Mouse (Mus musculus) megakaryocyte, adult 5-6 weeks (primary cell): ENCODE results near the gene Erc1. TPM values are rescaled to one million over a fixed set of nuclear protein-coding genes. Genes with fewer than 3 reads are reported as not detected.
A peak's percentile ranks its signal among the peaks of the same experiment; 100 is the strongest.

Source experiments
- ATAC-seq: 2 replicates; pipeline ENCODE4 v1.8.0; 2016; ENCODE audit warnings: mild to moderate bottlenecking, inconsistent platforms; ENCODE audit not compliant: poor library complexity, severe bottlenecking
- total RNA-seq, 2 experiments: library from RNA; stranded (forward) in 1 of 2; stranded (reverse) in 1 of 2; fragments of 153-499, 151-499 nt in 1 of 2; fragments of 221-1000, 200-1000 nt in 1 of 2; gene quantifications; 2 replicates each; pipeline versions ENCODE4 v1.2.3 to v1.2.4; 2015 to 2017

Gene Erc1
- total RNA-seq (2015) (1.0 and 1.3 TPM in 2 replicates), total RNA-seq (2017) (2.1 and 5.2 TPM in 2 replicates)

DNA sequence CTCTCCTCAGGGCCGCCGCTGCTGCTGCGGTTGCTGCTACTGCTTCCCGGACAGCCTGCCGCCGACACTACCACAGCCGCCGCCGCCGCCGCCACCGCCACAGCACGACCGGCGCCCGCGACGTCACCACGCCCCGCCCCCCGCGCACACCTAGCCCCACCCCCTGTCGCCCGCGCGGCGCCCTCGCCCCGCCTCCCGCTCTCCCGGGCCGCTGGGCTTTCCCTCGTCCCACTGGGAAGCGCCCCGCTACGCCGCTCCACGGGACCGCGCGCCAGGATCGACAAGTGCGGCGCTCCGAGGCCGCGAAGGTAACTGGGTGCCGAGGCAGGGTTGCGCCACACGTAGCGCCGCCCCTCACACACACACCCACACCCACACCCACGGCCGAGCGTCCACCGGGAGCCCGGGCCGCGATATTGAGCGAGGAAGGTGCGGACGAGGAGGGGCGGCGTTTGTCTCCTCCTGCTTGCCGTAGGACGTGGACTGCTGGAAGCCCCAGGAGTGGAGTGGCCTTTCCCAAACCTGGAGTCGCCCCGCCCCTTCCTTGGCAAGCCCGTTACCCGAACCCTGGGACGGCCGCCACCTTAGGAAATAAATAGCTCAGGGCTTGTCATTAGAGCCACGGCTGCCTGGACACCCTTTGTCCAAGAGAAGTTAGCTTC lies at the start of gene Erc1:
Gene Erc1, minus strand, starts transcription at position 134 of the 662 bp plus-strand sequence.
- peak; percentile 95 for ATAC-seq

DNA sequence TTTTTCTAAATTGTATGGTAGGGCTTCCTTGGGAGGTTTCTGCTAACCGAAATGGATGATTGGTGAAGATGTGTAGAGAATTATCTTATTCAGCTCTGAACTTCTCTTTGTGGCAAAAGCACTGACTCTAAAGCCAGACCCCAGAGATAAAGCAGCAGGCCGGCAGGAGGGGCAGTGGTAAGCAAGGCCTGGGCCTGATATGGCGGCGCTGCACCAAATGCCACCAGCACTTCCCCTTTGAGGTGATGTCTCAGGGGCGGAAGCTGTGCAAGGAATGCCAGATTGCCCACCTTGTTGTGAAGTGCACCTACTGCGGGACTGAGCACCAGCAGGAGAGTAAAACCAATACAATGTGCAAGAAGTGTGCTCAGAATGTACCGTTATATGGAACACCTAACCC lies 44.7 kb upstream of the Erc1 start:
- peak; percentile 72 for ATAC-seq

GRCm38 (mm10) chr6:119883151-119883550 lies 35.2 kb upstream of the Erc1 start:
- ATAC-seq: 0 out of 2 replicates have a peak, but pooled peaks have one; percentile 47

DNA sequence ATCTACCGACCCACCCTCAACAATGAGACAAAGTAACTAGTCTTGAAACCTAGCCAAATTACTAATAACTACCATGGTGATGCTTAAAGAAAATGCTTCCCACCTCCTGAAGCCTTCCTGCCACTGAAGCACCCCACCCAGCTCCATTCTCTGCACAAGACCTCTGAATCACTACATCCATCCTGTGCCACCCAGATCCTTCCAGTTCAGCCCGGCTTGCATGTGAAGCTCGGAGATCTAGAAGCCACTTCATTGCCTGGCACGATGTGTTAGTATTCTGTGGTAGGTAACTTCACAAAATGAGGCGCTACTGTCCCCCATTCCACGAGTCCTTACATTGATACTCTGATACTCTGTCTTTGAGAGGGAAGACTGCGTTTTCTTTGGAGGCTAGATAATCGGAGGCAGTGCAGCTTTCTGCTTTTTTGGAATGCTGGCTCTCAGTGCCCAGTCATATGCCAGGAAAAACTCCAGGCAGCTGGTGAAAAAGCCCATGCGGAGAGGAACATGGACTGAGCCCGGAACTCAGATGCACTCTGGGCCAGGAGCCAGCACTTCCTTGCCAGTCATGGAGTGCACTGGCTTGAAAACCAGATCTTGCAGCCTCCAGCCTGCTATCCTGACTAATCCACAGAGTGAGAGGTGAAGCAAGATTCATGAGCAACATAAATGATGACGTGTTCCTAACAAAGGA lies 16.5 kb upstream of the Erc1 start:
- ATAC-seq: no peak

DNA sequence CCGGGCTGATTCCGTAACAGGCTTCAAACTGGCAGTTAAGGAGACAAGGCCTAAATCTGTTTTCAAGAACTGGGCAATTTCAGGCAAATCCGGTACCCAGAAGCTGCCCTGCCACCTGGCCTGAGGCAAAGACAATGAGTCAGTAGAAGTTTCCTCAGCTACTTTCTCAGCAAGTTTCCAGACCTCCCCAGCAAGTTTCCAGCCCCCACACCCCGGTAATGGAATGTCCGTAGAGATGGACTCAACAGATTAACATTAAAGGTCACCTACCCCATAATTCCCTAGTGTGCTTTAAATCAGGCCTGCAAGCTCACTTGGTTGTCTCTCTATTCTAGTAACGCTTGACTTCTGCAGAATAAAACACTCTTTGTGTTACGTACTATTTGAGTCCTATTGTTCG lies 13.6 kb upstream of the Erc1 start:
- ATAC-seq: no peak

DNA sequence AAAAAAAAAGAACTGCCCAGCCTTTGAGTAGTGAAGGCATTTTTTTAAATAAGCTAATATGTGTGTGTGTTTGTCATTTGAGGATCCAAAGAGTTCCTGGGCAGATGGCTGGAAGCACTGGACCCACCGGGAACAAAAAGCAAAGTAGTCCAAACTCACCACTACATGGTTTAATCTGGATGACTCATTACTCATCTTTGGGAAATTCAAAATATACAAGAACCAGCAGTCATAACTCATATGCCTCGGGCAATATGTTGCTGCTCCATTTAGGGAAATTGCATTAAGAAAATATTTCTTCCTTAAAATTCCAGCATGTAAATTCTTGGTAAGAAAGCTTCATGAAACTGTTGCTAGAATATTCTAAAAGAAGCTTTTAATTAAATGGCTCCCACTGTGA lies 12.3 kb upstream of the Erc1 start:
- no peak for ATAC-seq

DNA sequence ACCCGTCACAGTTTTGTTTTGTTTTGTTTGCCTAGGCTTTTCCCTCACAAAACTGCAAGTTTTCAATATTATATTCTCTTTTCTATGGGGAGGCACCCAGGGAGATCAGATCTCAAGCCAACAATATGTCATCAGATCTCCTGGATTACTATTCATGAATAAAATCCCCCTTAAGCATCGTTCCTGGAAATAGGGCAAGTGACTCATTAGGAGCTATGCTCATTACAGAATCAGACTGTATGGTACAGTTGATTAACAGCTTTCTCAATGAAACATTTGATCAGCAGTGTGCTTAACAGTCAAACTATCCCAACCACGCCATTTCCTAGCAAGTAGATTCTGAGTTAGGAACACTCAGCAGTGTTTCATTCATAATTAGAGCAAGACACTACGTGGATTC lies 7.5 kb upstream of the Erc1 start:
- ATAC-seq: no peak

GRCm38 (mm10) chr6:119854156-119854555 lies 6.2 kb upstream of the Erc1 start:
- no peak for ATAC-seq

GRCm38 (mm10) chr6:119849858-119850257 lies 1.9 kb upstream of the Erc1 start:
- no peak for ATAC-seq

DNA sequence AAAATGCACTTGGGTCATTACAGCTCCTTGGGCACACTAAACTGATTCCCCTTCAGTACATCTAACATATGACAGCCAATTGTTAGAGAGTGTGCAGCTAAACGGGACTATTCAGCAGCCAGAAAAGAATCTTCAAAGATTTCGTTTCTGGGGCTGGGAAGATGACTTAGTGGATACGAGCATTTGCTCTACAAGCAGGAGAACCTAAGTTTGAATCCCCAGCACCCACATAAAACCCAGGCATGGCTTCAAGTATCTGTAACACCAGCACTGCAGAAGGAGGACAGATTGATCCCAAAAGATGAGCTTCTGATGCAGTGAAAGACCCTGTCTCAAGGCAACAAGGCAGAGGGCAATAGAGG lies 1.4 kb upstream of the Erc1 start:
- ATAC-seq: no peak

DNA sequence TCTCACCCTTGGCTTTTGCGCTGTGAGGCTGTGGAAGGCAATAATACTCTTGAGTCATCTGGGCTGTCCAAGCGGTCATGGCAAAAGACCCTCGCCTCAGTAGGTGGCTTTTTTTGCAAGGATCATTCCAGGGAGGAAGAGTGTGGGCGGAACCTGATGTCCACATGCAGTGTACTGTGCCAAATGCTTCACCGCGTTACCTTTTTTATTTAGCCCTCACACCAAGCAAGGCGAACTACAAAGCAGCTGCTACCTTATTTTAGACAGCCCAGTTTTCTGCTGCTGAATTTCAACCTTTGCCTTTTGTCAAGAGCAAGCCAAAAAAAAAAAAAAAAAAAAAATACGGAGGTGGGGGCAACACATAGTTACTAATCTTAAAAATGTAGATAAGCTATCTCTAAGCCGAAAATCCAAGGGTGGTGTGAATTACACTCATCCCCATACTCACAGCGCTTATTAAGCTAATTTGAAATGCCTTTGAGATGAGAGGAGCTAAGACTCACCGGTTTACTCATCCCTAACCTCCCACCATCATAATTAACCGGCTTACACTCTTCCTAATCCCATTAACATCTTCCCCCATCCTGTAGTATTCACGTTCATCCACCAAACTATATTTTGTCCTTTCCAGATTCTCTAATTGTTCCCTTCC lies 855 bp upstream of the Erc1 start:
- ATAC-seq: peak; percentile 8

GRCm38 (mm10) chr6:119847518-119848033 lies 391 bp downstream of the Erc1 start:
- ATAC-seq: no peak

DNA sequence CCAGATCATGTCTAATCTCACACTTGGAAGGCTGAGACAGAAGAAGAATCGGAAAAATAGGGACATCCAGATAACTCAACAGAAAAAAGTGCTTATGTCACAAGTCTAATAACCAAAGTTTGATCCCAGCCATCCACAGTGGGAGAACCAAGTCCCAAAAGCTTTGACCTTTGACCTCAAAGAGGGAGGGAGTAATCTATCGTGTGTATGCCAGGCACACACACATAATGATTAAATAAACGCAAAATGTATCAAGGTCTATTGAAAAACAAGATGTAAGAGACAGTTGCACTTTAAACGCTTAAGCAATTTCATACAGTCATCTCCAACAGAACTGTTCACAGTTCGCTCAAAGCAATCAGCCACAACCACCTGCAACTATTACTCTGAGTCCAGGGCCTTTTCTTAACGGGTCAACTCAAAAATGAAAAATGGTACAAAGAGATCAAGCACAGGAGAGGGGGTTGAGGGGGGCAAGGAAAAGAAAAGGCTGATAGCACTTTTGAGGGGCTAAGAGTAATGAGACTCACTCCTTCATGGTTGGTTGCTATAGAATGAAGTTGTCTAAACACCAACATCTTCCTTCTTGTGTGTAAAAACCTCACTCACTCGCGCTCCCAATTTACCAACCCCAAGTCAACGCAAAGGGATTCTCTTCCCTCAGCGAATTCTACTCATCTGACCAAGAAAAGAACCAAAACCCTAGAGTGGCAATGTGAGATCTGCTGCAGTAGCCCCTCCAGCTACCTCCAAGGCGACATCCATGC lies 1.0 kb downstream of the Erc1 start:
- no peak for ATAC-seq

- no peak for ATAC-seq
These were observed 18.0 kb downstream of the Erc1 start for GRCm38 (mm10) chr6:119829951-119830350.

GRCm38 (mm10) chr6:119828165-119828564 lies 19.8 kb downstream of the Erc1 start:
- ATAC-seq: no peak

DNA sequence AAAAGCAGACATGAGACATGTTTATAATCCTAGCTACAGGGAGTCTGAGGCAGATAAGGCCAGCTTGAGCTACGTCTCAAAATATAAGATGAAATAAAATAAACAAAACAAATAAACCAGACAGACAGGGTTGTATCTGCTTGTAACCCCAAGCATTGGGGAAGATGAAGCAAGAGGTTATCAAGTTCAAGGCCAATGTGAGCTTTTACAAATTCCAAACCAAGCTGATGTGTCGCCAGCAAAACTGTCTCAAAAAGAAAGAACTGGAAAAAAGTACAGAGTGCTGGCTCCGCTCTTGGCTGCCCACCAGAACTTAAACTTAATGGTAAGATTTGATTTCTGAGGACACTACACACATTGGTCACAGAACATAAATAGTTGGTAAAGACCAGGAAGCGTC lies 21.3 kb downstream of the Erc1 start:
- ATAC-seq: no peak

GRCm38 (mm10) chr6:119822216-119822615 lies 25.8 kb downstream of the Erc1 start:
- ATAC-seq: no peak

- no peak for ATAC-seq
These were observed 26.8 kb downstream of the Erc1 start for GRCm38 (mm10) chr6:119821158-119821557.

DNA sequence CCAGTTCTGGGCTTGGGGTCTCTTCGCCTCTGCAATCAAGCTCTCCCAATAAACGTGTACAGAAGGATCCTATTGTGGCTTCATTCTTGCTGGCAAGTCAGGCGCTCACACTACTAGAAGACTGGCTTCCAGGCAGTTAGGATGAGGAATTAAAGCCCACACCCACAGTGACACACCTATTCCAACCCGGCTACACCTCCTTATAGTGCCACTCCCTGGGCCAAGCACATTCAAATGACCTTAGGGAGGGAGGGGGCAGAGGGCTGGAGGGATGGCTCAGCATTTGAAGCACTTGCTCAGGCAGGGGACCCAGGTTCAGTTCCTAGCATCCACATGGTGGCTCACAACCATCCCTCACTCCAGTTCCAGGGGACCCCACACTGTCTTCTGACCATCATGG lies 29.4 kb downstream of the Erc1 start:
- no peak for ATAC-seq

- ATAC-seq: no peak
These were observed 32.5 kb downstream of the Erc1 start for GRCm38 (mm10) chr6:119815426-119815825.

DNA sequence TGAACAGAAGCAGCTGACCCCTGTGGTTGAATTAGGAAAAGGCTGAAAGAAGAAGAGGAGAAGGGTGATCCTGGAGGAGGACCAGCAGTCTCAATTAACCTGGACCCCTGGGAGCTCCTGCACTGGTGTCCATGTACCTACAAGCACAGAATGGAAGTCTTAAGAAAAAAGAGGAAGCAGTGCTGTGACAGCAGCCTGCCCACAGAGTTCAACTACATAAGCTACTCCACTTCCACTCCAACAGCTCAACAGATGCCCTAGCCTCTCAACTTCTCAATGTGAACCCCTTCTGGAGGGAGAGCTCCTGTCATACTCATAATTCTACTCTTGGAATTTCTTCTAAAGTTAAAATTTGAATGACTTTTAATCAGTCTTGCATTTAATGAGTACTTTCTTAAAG lies 34.9 kb downstream of the Erc1 start:
- ATAC-seq: peak; percentile 63
